Mouse (Mus musculus): ENCODE measurements at regions not wholly inside any gene's neighbourhood (a gene's known extent, or its start where the extent isn't known, plus 50 kb on each side); places are given as distances from the start of the nearest gene placed in this dataset.

DNA sequence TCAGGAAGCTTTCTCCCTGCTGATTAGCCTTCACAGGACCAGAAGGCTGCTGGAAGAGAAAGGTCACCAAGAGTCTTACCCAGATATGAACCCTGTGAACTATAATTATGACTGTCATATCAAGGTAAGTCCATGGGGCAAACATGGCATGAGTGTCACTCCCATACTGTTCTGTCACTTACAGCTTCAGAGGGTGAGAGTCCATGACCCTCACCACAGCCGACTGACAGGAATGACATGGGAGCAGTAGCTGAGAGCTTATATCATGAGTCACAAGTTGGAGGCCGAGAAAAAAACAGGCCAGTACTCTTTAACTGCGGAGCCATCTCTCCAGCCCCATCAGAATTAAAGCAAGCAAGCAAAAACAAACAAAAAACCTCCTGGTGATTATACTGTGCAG, 117.7 kb upstream of the Neo1 start:
- DNase-seq (ENCODE audit: low read depth, low spot score) = no peak

DNA sequence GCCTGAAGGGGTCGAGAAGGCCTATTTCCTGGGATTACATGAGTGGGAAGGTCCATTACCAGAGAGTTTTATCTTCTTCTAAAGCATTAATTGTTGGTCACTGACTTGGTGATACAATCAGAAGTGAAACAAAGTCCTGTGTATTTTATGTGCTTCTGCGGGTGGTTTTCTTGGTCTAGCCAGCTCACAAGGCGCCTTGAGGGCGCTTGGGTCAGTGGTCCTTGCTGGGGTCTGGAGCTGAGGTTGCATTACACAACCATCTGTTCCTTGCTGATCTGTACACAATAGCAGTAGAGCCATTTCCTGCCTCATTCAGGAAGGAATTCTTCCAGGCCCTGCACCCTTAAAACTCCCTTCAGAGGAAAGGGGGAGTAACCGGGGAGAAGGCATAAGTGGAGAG, 116.9 kb upstream of the Neo1 start:
- DNase-seq (ENCODE audit: low read depth, low spot score) = peak; percentile 69

DNA sequence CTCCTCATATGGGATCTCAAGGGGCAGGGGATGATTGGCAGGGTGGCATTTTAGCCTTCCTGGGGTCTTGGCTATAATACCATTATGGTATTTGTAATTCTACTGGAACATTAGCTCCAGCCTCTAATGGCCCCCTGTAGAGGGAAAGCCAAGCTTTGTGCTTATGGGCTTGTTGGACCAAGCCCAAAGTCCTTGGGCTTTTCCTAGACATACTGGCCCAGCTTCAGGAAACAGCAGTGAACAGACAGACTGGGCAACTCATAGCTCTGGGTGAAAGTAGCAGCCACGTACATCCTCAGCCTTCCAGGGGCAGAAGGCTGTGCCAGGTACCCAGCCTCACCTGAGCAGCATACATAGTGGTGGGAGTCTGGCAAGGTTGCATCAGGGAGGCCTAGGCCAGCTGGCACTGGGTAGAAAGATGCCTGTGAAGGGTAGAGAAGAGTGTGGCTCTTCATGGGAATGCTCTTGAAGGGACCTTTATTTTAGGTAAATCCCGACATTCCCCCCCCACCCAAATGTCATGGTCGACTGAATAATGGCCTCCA, 108.1 kb upstream of the Neo1 start:
- no peak for DNase-seq (ENCODE audit: low read depth, low spot score)

DNA sequence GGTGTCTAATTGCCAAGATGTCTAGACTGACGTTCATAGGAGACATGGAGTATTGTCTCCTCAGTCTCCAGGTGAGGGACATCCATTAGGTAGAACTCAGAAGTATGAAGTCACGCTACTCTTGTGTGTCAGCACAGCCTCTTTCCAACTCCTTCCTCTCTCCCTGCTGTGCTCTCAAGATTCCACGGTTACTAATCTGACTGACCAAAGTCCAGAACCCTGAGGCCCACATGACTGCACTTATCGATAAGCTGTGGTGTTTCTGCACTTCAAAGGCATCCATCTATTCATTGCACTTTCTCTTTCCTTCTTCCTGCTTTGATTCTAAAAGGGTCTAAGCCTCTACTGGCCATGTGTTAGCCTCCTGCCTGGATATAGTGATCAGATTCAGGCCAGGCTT, 107.4 kb upstream of the Neo1 start:
- DNase-seq (ENCODE audit: low read depth, low spot score) = no peak

DNA sequence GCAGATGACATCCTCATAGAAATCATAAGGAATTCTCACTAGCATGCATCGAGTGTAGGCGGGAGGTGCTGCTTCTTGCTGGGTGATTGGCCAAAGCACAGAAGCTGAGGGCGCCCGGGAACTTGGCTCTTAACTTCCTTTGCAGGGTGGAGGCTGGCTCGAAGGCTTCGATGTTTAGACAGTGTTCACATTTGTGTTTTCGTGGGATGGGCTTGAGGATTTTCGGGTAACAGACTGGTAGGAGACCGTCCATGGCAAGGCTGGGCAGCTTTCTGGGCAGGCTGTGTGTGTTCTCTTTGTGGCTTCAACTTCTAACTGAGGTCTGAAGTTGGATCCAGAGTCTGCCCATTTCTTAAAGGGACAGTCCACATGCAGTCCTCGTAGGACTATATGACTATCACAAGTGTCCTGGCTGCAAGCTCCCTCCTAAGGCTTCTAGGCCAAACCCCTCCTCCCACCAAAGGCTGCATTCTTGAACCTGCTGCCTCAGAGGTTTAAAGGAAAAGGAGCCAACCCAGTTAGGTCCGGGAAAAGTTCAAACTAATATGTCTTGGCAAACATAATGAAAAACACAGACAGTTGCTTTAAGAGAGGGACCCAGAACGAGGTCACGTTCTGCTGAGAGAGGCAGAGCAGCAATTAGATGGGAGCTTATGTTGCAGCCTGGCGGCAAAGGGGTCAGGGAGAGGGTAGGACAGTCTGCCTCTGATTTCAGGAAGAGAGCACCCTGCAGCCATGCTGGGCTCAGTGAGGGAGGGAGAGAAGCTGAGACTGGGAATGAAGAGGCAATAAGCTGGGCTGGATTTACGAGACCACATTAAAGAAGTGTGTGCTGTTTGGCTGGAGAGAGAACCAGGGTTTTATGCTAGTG, 98.2 kb upstream of the Neo1 start:
- peak; percentile 72 for DNase-seq (ENCODE audit: low read depth, low spot score)

DNA sequence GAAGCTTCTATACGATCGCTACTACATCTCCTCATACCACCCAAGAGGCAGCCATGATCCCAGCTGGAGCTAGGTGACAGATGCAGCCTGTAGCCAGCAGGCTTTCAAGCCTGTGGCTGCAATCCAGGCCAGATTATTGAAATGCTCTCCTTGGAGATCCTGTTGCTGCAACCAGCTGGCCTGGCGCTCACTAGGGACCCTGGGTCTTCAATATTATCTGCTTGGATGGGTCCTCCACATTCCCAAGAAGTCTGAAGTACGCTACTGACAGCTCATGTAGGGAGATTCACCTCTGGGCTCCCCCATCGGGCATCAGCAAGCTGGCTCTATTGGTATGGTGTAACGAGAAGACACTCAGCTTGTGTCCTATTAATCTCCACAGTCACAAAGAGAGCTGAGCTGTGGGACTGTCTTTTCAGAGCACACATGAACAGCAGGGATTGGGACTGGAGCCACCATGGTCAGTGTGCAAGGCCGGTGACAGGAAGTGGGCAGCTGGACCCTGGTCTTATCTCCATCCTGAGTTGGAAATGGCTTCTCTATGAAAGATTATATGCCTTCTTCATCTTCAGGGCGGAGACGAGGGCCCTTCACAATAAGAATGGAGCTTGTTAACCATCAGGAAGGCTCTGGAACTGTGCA, 93.6 kb upstream of the Neo1 start:
- DNase-seq (ENCODE audit: low read depth, low spot score) = no peak

DNA sequence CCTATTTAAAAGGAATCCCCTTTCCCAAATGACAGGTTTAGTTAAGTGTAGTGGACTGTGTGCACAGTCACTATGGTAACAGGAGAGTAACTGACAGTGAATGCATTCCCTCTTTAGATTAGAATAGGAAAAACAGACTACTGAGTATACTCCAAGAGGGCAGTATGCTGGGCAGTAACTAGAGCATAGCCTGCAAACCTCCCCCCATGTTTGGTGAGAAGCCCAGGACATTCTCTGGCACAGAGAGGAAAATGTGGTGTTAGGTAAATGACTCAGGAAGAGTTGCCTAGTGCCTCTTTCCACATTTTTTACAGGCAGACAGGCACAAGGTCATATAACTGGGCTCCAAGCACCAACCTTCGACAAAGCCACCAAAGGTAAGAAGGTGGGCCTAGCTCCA, 93.0 kb upstream of the Neo1 start:
- no peak for DNase-seq (ENCODE audit: low read depth, low spot score)

DNA sequence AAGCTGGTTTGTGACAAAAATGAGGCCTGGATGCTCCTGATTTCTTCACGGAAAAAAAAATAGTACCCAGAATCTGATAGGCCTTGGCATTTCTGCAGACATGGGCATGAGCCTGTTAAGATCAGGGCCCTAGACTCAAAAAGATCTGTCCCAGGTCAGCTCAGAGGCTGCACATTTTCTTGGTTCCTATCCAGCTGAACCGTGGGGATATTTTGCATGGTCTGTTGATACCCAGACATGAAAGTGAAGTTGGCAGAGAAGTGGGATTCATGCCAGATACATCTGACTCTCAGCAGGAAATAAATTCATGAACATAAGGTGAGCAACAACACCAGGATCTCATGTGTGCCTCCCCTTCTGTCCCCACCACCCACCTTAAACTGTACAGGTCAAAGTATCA, 91.8 kb upstream of the Neo1 start:
- DNase-seq (ENCODE audit: low read depth, low spot score) = no peak

DNA sequence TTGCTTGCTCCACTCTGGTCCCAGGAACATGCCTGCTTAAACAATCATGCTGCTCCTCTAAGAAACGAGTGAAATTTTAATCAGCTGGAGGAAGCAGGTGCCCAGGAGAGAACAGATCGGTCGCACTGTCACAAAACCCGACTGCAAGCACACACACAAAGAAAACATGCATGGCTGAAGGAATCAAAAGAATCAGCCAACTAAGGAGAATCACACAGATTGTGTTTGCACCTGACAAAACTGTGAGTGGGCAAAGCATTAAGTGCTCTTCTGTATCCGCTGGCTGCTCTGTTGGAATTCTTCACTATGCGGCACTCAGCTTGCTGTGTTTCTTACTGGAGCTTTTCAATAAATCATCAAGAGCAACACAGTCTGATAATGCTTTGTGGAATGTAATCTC, 89.6 kb upstream of the Neo1 start:
- DNase-seq (ENCODE audit: low read depth, low spot score) = no peak

DNA sequence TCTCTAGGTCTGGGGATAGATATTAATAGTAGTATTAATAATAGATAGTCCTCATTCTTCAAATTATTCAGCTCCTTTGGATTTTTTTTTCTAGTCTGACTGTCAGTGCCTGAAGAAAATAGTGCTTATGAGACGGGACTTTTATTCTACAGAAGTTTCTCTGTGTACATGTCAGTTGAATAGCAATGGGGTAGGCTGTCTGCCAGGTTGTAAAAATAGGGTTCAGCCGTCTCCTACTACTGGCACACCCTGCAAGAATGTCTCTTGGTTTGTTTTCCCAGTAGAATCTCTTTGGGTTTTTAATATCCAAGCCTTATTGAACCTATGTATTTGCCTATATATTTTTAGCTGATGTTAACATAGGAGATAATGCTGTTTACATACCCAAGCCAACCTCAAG, 80.3 kb upstream of the Neo1 start:
- DNase-seq (ENCODE audit: low read depth, low spot score) = no peak

DNA sequence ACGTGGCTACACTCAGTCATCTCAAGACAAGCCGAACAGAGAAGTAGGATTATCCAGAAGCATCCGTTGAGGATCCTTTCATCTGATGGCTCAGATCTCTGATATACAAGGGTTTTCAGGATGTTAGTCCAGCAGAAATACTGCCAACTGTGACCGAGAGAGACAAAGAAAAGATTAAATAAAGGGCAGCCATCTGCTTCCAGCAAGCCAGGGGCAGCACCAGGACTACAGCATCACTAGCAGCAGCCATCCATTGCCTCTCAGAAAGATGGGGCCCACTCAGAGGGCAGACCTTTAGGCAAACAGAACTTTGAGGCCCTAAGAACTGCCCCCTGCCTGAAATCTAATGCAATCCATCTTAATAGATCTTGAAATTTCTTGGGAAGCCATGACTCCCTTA, 77.6 kb upstream of the Neo1 start:
- no peak for DNase-seq (ENCODE audit: low read depth, low spot score)

DNA sequence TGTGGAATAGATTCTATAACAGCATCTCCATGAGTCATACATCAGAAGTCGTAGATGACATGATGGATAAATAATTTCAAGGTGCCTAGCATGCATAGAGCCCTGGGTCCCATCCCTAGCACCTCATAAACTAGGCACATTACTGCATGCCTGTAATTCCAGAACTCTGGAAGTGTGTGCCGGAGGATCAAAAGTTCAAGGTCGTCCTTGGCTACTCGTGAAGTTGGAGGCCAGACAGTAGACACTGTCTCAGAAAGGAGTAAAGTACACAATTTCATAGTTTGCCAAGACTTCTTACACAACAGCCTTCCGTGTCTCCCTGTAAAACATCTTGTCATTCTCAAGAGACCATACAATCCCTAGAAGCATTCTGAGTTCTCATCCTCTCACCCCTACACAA, 63.5 kb upstream of the Neo1 start:
- DNase-seq (ENCODE audit: low read depth, low spot score) = peak; percentile 23

DNA sequence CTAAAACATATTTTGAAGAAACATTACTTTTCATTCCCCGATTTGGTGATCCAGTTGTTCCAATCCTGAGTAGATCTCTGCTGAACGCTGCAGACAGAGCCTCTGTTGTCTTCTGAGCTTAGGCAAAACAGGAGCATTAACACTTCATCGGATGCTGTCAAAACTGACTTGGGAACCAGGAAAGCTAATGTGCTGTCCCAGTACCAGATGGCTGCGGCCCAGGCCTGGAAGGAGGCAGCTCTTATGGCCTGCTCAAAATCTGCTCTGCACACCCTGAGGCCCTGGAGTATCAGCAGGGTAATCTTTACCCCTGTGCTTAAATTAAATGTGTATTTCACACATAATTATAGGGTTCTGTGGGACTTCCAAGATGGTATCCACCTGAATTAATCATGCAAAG, 61.3 kb upstream of the Neo1 start:
- DNase-seq (ENCODE audit: low read depth, low spot score) = peak; percentile 8

DNA sequence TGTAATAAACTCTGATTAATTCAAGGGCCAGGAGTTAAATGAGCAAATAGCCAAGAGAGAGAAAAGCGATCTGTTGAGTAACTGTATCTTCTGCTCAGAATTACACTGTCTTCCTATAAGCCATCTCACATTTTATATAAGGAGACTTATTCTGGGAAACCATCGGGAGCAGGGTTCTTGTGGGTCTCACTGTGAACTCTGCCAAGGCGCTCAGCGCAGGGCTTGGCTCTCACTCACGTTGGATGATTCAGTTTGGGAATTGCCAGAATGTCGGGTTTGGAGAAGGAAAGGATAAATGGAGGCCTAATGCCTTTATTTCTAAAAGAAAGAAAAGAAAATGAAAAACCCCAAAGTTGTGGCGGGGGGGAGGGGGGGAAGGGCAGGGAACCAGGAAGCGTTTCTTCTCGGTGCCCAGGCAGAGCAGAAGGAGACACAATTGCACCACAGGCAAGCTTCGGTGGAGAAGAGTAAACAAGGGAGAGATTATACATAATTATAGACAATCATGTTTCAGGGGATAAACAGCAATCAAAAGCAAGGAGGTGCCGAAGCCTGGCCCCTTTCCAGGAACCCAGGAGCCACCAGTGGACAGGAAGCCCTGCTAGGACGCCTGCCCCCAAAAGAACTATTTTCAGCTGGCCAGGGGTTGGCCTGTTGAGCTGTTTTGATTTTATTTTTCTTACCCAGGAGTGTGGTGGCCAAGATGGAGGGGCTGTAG, 60.5 kb upstream of the Neo1 start:
- no peak for DNase-seq (ENCODE audit: low read depth, low spot score)

DNA sequence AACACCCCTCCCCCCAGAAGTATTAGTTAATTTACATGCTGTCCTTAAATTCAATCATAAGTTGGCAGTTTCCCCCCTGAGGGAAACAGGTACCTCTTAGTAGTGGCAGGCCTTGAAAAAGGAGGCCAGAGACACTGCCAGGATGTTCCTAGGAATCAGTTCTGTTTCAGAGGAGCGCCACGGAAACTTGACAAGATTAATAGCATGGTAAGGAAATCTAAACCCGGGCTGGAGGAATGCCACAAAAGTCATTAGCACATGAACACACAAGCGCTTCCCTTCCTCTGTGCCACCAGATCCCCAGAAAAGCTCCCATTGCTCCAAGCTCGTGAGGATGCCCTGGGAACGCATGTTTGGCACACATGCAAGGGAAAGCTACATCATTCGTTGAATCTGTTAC, 59.4 kb upstream of the Neo1 start:
- no peak for DNase-seq (ENCODE audit: low read depth, low spot score)

DNA sequence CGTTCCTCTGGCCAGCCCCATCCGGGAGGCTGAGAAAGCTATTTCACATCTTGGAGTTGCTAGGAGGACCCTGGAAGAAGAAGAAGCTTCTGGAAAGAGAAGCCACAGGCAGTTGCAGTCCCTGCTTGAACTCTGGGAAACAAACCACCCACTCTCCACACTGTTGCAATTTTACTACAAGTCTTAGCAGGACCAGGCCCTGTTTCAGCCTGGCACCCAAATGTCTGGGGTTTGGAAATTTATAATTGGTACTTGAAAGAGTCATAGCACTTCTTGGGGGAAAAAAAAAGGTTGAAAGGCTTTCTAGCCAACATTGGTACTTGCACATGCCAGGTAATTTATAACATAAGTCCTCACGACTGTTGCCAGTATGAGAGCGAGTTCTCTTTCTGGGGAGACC, 57.9 kb upstream of the Neo1 start:
- no peak for DNase-seq (ENCODE audit: low read depth, low spot score)

DNA sequence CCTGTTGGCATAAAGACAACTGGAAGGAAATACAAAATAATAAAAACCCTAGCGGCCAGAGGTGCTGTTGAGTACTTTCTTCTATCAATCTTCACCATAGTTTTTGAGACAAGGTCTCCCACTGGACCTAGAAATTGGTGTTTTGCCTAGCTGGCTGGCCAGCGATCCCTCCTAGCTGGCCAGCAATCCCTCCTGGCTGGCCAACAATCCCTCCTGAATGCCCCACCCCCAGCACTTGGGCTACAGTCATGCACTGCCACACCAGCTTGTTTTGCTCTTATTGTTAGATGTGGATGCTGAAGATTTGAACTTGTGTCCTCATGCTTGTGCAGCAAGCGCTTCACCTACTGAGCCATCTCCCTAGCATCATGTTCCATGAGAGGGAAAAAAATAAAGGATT, 54.9 kb upstream of the Neo1 start:
- DNase-seq (ENCODE audit: low read depth, low spot score) = no peak

DNA sequence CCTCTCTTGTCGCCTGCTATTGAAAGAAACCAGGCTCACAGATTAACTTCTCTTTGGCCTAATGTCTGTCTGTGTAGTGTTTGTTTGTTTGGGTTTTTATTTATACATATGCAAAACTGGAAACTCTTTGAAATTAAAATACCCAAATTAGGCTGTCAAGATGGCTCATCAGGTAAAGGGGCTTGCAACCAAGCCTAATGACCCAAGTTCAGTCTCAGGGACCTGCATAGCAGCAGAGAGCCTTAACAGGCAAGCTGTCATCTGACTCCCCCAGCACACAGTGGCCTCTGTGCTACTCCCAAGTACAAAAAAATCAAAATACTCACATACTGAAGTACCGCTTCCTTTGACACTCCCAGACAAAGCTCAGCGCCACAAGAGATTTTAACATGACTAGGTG, 51.5 kb upstream of the Neo1 start:
- no peak for DNase-seq (ENCODE audit: low read depth, low spot score)

DNA sequence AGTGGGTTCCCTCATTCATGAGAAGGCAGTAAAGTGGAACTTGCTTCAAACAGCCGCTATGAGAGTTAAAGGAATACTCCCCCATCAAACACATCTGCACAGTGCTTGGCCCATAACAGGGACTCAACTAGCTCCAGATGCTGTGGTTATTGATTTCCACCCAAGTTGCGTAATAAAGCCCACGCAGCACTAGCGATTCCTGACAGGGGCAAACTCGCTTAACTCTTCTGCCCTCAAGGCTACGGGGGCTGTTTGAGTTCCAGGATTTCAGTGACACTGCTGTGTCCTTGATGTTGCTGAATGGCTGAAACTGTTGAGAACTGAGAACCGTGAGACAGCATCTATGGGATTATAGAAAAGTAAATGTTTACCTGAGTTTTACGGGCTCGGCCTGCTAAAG, 50.9 kb upstream of the Neo1 start:
- no peak for DNase-seq (ENCODE audit: low read depth, low spot score)

DNA sequence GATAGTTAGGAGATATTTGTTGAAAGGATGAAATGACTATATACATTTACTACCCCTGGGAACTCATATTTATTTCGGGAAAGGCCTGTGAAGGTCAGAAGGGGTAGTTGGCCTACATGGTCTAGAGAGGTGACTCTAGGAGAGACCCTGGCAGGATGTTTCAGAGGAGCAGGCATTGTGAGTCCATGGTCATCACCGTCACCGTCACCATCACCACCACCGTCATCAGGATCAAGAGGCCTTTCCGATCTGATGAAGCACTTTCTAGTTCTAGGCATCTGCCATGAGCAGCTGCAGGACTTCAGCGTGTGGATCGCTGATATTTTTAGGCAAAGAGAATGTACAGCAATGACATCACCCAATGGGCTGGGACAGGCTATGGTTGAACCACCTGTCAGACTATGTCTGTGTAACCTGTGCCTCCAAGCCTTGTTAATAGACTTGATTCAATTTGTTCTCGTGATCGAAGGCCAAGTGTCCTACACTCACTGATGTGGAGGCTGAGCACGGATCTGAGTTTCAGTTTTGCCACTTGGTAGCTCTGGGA, 50.4 kb upstream of the Neo1 start:
- DNase-seq (ENCODE audit: low read depth, low spot score) = no peak

Measured in forelimb bud, embryonic 11.5 days (tissue).